Mouse (Mus musculus) embryonic facial prominence, embryonic 10.5 days (tissue): ENCODE data around the gene S100a6. TPM values are rescaled to one million over a fixed set of nuclear protein-coding genes. Genes with fewer than 3 reads are reported as not detected.

ENCODE experiments used
- DNase-seq: peaks from one replicate; pipeline ENCODE4 v3.0.0-alpha.2; 2017; ENCODE audit warnings: low spot score
- H3K27ac ChIP-seq: fragments of 300-500 bp; sonication (generic); replicated peaks from 2 replicates; pipeline ENCODE4 v1.5.1; 2016; ENCODE audit warnings: mild to moderate bottlenecking
- H3K27me3 ChIP-seq: fragments of 300-500 bp; sonication (generic); replicated peaks from 2 replicates; pipeline ENCODE4 v1.6.1; 2016; ENCODE audit warnings: low read depth, mild to moderate bottlenecking; ENCODE audit not compliant: poor library complexity, severe bottlenecking
- H3K36me3 ChIP-seq: fragments of 300-500 bp; sonication (generic); replicated peaks from 2 replicates; pipeline ENCODE4 v1.6.1; 2016; ENCODE audit warnings: mild to moderate bottlenecking, moderate library complexity
- H3K4me1 ChIP-seq: fragments of 300-500 bp; sonication (generic); 2 replicates; pipeline ENCODE4 v1.6.1; 2016
- H3K4me3 ChIP-seq: fragments of 300-500 bp; sonication (generic); 2 replicates; pipeline ENCODE4 v1.5.1; 2016; ENCODE audit warnings: mild to moderate bottlenecking, moderate library complexity
- H3K9me3 ChIP-seq: fragments of 300-500 bp; sonication (generic); 2 replicates; pipeline ENCODE4 v1.6.1; 2016; ENCODE audit warnings: mild to moderate bottlenecking
- WGBS: fragments of 180-500 bp; shearing (Covaris S2); methylation state at CpG from one replicate; pipeline ENCODE4 v1.1.7; 2016; 5-methylcytosine and 5-hydroxymethylcytosine counted together
- polyA plus RNA-seq: library from polyadenylated mRNA; unstranded; fragments of >200 nt; fragmentation: Nextera tagmentation; extraction: Ambion mirVana; gene quantifications from 2 replicates; pipeline ENCODE4 v1.2.1, GENCODE M21; 2016

The S100a6 gene
- 17.7 and 21.3 TPM in 2 replicates for polyA plus RNA-seq

- Histone ChIP-seq H3K9me3 (no peaks in the 10 kb centered on the region), H3K36me3 (no peaks in the 10 kb centered on the region), H3K4me1 (peaks cover 28% of the 10 kb centered on the region), H3K4me3 (peak within 1 kb of the TSS; percentile 59), H3K27me3 (peaks cover 11% of the 10 kb centered on the region), H3K27ac (peak within 1 kb of the TSS; percentile 63)
- under 1% methylated on average over 23 of the region's 23 CpGs for WGBS
- peak; percentile 78 for DNase-seq
Measured at GRCm38 (mm10) chr3:90612728-90613291, at the start of gene S100a6. S100a6 (plus strand) TSS chr3:90612882.

- Histone ChIP-seq H3K9me3 (no peaks in the 10 kb centered on the region), H3K27ac (no peak overlapping the region), H3K4me1 (no peaks in the 10 kb centered on the region; the same call in 1 of the 2 replicates), H3K4me3 (no peak overlapping the region), H3K27me3 (no peaks in the 10 kb centered on the region), H3K36me3 (no peaks in the 10 kb centered on the region)
- DNase-seq = no peak
- WGBS = 88% methylated on average over 5 of the region's 5 CpGs
Measured at GRCm38 (mm10) chr3:90574691-90575090, 38.0 kb upstream of the S100a6 start.

- Histone ChIP-seq H3K4me3 (no peak overlapping the region), H3K4me1 (no peaks in the 10 kb centered on the region; the same call in 1 of the 2 replicates), H3K27me3 (no peaks in the 10 kb centered on the region), H3K36me3 (no peaks in the 10 kb centered on the region), H3K9me3 (no peaks in the 10 kb centered on the region), H3K27ac (no peak overlapping the region)
- no peak for DNase-seq
- WGBS = 86% methylated on average over 3 of the region's 3 CpGs
Measured at GRCm38 (mm10) chr3:90575320-90575719, 37.4 kb upstream of the S100a6 start.

GRCm38 (mm10) chr3:90576351-90577001 is 36.2 kb upstream of the S100a6 start:
- Histone ChIP-seq H3K4me1 (no peaks in the 10 kb centered on the region; the same call in 1 of the 2 replicates), H3K27ac (no peak overlapping the region), H3K9me3 (no peaks in the 10 kb centered on the region), H3K27me3 (no peaks in the 10 kb centered on the region), H3K4me3 (no peak overlapping the region), H3K36me3 (no peaks in the 10 kb centered on the region)
- no peak for DNase-seq
- 78% methylated on average over 10 of the region's 10 CpGs for WGBS

GRCm38 (mm10) chr3:90579433-90579832 is 33.2 kb upstream of the S100a6 start:
- 76% methylated on average over 7 of the region's 7 CpGs for WGBS
- DNase-seq = no peak
- Histone ChIP-seq H3K4me3 (no peak overlapping the region), H3K4me1 (peaks cover 2% of the 10 kb centered on the region; the same call in 1 of the 2 replicates), H3K27me3 (no peaks in the 10 kb centered on the region), H3K36me3 (no peaks in the 10 kb centered on the region), H3K27ac (no peak overlapping the region), H3K9me3 (no peaks in the 10 kb centered on the region)

GRCm38 (mm10) chr3:90581141-90581540 is 31.5 kb upstream of the S100a6 start:
- Histone ChIP-seq H3K27ac (no peak overlapping the region), H3K9me3 (no peaks in the 10 kb centered on the region), H3K36me3 (no peaks in the 10 kb centered on the region), H3K4me1 (peaks cover 2% of the 10 kb centered on the region; the same call in 1 of the 2 replicates), H3K27me3 (no peaks in the 10 kb centered on the region), H3K4me3 (no peak overlapping the region)
- DNase-seq = no peak
- 94% methylated on average over 5 of the region's 5 CpGs for WGBS

- no peaks in the 10 kb centered on the region for H3K27me3 ChIP-seq
- 95% methylated on average over 1 of the region's 1 CpGs for WGBS
- H3K4me1 ChIP-seq = peaks cover 2% of the 10 kb centered on the region; the same call in 1 of the 2 replicates
- no peaks in the 10 kb centered on the region for H3K9me3 ChIP-seq
- H3K4me3 ChIP-seq = no peak overlapping the region
- no peaks in the 10 kb centered on the region for H3K36me3 ChIP-seq
- no peak for DNase-seq
- no peak overlapping the region for H3K27ac ChIP-seq
Measured at GRCm38 (mm10) chr3:90582156-90582555, 30.5 kb upstream of the S100a6 start.

- Histone ChIP-seq H3K9me3 (no peaks in the 10 kb centered on the region), H3K27ac (no peak overlapping the region), H3K27me3 (no peaks in the 10 kb centered on the region), H3K4me1 (peaks cover 2% of the 10 kb centered on the region; the same call in 1 of the 2 replicates), H3K36me3 (no peaks in the 10 kb centered on the region), H3K4me3 (no peak overlapping the region)
- DNase-seq = no peak
- 89% methylated on average over 4 of the region's 4 CpGs for WGBS
Measured at GRCm38 (mm10) chr3:90582556-90582955, 30.1 kb upstream of the S100a6 start.

GRCm38 (mm10) chr3:90583893-90584292 is 28.8 kb upstream of the S100a6 start:
- Histone ChIP-seq H3K4me3 (no peak overlapping the region), H3K36me3 (no peaks in the 10 kb centered on the region), H3K27me3 (no peaks in the 10 kb centered on the region), H3K4me1 (peaks cover 2% of the 10 kb centered on the region; the same call in 1 of the 2 replicates), H3K27ac (no peak overlapping the region), H3K9me3 (no peaks in the 10 kb centered on the region)
- DNase-seq = no peak
- WGBS = 58% methylated on average over 3 of the region's 3 CpGs

- Histone ChIP-seq H3K36me3 (no peaks in the 10 kb centered on the region), H3K4me1 (peaks cover 12% of the 10 kb centered on the region; the same call in 1 of the 2 replicates), H3K27ac (no peak overlapping the region), H3K9me3 (no peaks in the 10 kb centered on the region), H3K27me3 (no peaks in the 10 kb centered on the region), H3K4me3 (no peak overlapping the region)
- 32% methylated on average over 5 of the region's 5 CpGs for WGBS
- peak; percentile 75 for DNase-seq
Measured at GRCm38 (mm10) chr3:90585595-90585994, 27.1 kb upstream of the S100a6 start.

GRCm38 (mm10) chr3:90586016-90586643 is 26.6 kb upstream of the S100a6 start:
- Histone ChIP-seq H3K4me3 (no peak overlapping the region), H3K27me3 (no peaks in the 10 kb centered on the region), H3K9me3 (no peaks in the 10 kb centered on the region), H3K36me3 (no peaks in the 10 kb centered on the region), H3K4me1 (peaks cover 12% of the 10 kb centered on the region; the same call in 1 of the 2 replicates), H3K27ac (no peak overlapping the region; the same call in 1 of the 2 replicates)
- no peak for DNase-seq
- WGBS = 82% methylated on average over 15 of the region's 15 CpGs

- no peak overlapping the region for H3K4me3 ChIP-seq
- H3K36me3 ChIP-seq = no peaks in the 10 kb centered on the region
- no peak overlapping the region; the same call in 1 of the 2 replicates for H3K27ac ChIP-seq
- no peak for DNase-seq
- H3K4me1 ChIP-seq = peaks cover 12% of the 10 kb centered on the region; the same call in 1 of the 2 replicates
- H3K9me3 ChIP-seq = no peaks in the 10 kb centered on the region
- WGBS = 63% methylated on average over 10 of the region's 10 CpGs
- no peaks in the 10 kb centered on the region for H3K27me3 ChIP-seq
Measured at GRCm38 (mm10) chr3:90586906-90587305, 25.8 kb upstream of the S100a6 start.
